Mouse (Mus musculus): ENCODE measurements around the gene Ip6k3. TPM values are rescaled to one million over a fixed set of nuclear protein-coding genes. Genes with fewer than 3 reads are reported as not detected.

Ip6k3 gene
- total and polyA plus RNA-seq, 2 experiments from 2014 or later, result 0.31 TPM; not detected in 1

DNA sequence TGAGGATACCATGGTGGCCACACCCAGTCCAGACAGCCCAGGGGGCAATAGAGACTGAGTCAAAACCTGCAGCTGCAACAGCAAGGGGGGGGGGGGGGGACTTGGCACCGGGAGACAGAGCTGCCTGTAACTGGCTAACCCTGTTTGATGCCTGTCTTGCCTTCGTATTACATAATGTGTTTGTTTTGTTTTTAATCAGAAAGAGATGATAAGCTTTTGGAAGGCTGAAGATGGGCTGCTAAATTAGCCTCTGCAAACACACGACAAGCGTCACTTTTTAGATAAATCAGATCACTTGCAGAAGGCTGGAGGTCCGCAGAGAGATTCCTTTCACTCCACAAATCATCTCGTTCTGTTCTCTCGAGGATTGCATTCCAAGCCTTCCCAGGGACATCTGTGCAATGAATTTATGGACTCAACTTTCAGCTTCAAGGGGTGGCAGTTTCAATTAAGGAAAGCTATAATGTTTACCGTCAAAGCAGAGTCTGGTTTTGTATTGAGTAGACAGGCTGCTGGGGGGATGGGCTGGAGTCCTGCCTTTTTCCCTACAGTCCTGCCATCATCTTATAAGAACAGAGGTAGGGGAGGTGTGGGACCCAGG is 21.2 kb downstream of the Ip6k3 start:
- ATAC-seq (no peak), DNase-seq (ENCODE audit: low spot score) (no peak)
- Histone ChIP-seq H3K4me1 (ENCODE audit: insufficient read depth, low read length) (peaks cover 17% of the 10 kb centered on the region), H3K4me2 (ENCODE audit: low read depth, low read length) (no peak overlapping the region), H3K27me3 (ENCODE audit: insufficient read depth, low read length) (no peaks in the 10 kb centered on the region), H3K4me3 (ENCODE audit: low read length) (no peak overlapping the region), H3K27ac (no peak overlapping the region), H3K9me3 (ENCODE audit: low read length) (no peaks in the 10 kb centered on the region), H3K36me3 (ENCODE audit: insufficient read depth, low read length) (no peaks in the 10 kb centered on the region), H3K9ac (replicated peaks; ENCODE audit: low read length) (no peak overlapping the region)
- TF ChIP-seq CTCF (IDR thresholded peaks at IDR 0.05; ENCODE audit: low read depth), result no peak
- 21% methylated on average over 8 of the region's 8 CpGs for WGBS

DNA sequence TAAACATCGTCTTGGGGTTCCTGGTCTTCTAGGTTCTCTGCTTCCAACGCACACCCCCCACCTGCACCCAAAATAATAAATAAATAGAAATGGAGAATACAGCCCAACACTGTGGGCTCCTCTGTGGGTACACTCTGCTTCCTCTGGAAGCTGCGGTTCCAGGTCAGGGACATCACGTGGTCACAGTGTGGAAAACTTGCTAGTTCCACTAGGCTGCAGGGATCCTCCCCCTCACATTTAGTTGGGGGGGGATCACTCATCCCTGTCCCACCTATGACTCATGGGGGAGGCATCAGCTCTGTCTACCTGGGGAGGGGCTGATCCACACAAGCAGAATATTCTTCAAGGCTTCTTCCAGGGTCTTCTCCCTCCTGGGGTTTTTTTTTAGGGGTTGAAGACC is 23.4 kb downstream of the Ip6k3 start:
- H3K4me1 ChIP-seq (ENCODE audit: insufficient read depth, low read length), result peaks cover 21% of the 10 kb centered on the region; the same call in 1 of the 2 replicates
- no peak for TF ChIP-seq CTCF (IDR thresholded peaks at IDR 0.05; ENCODE audit: low read depth)
- ATAC-seq, result no peak

DNA sequence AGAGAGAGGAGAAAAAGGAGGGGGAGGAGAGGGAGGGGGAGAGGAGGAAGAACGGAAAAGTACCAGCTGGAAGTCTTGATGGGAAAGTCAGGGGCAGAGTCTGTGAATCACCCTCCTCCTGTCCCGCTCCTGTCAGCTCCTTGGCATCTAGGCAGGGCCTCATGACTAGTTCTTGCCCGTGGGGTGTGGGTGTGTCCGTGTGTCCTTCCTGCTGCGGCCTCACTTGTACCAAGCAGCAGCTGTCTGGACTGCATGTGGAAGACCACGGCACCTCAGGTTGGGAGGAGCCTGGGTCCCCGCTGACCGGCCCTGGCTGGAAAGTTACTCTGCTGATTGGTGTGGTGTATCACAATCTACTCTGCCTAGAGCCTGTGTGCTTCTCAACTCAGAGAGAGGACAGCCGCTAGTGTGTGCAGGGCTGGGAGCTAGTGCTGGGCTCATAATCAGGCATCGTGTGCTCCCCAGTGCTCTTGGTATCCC is 25.6 kb downstream of the Ip6k3 start:
- Histone ChIP-seq H3K27ac (no peak overlapping the region), H3K9ac (replicated peaks; ENCODE audit: low read length) (no peak overlapping the region), H3K9me3 (ENCODE audit: low read length) (no peaks in the 10 kb centered on the region), H3K4me3 (ENCODE audit: low read length) (no peak overlapping the region), H3K4me1 (ENCODE audit: insufficient read depth, low read length) (peaks cover 21% of the 10 kb centered on the region; the same call in 1 of the 2 replicates), H3K4me2 (ENCODE audit: low read depth, low read length) (no peak overlapping the region), H3K27me3 (ENCODE audit: insufficient read depth, low read length) (no peaks in the 10 kb centered on the region), H3K36me3 (ENCODE audit: insufficient read depth, low read length) (no peaks in the 10 kb centered on the region)
- WGBS, result 45% methylated on average over 10 of the region's 10 CpGs
- no peak for TF ChIP-seq CTCF (IDR thresholded peaks at IDR 0.05; ENCODE audit: low read depth)
- ATAC-seq (no peak), DNase-seq (ENCODE audit: low spot score) (no peak)

More for the DNA sequence above, 23.4 kb downstream of the Ip6k3 start:
- no peak overlapping the region for H3K4me3 ChIP-seq (ENCODE audit: low read length)
- H3K27ac ChIP-seq, result no peak overlapping the region
- WGBS, result 66% methylated on average over 4 of the region's 4 CpGs
- H3K4me2 ChIP-seq (ENCODE audit: low read depth, low read length), result no peak overlapping the region
- DNase-seq (ENCODE audit: low spot score), result no peak
- no peak overlapping the region for H3K9ac ChIP-seq (replicated peaks; ENCODE audit: low read length)
- no peaks in the 10 kb centered on the region for H3K36me3 ChIP-seq (ENCODE audit: insufficient read depth, low read length)
- H3K9me3 ChIP-seq (ENCODE audit: low read length), result no peaks in the 10 kb centered on the region
- no peaks in the 10 kb centered on the region for H3K27me3 ChIP-seq (ENCODE audit: insufficient read depth, low read length)

DNA sequence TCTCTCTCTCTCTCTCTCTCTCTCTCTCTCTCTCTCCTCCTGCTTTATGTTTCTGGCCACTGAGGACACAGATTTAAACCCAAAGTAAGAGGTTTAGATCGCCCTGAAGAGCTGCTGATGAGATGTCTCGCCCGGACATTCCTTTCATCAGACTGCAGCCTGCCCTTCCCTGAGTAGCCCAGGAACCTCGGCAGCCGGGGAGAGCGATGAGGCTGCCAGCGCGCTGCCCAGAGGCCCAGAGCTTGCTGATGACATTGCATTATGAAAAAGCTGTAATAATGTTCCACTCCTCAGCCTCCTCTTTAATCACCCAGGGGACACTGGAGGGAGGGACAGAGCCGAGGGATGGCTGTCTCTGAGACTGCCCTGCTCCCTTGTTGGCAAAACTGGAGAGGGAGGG is 27.3 kb downstream of the Ip6k3 start:
- WGBS, result 38% methylated on average over 9 of the region's 9 CpGs
- TF ChIP-seq CTCF (IDR thresholded peaks at IDR 0.05; ENCODE audit: low read depth), result no peak
- Histone ChIP-seq H3K27me3 (ENCODE audit: insufficient read depth, low read length) (no peaks in the 10 kb centered on the region), H3K9ac (replicated peaks; ENCODE audit: low read length) (no peak overlapping the region), H3K9me3 (ENCODE audit: low read length) (no peaks in the 10 kb centered on the region), H3K27ac (no peak overlapping the region), H3K36me3 (ENCODE audit: insufficient read depth, low read length) (no peaks in the 10 kb centered on the region), H3K4me2 (ENCODE audit: low read depth, low read length) (no peak overlapping the region), H3K4me1 (ENCODE audit: insufficient read depth, low read length) (peaks cover 14% of the 10 kb centered on the region; the same call in 1 of the 2 replicates), H3K4me3 (ENCODE audit: low read length) (no peak overlapping the region)
- no peak for ATAC-seq
- no peak for DNase-seq (ENCODE audit: low spot score)

DNA sequence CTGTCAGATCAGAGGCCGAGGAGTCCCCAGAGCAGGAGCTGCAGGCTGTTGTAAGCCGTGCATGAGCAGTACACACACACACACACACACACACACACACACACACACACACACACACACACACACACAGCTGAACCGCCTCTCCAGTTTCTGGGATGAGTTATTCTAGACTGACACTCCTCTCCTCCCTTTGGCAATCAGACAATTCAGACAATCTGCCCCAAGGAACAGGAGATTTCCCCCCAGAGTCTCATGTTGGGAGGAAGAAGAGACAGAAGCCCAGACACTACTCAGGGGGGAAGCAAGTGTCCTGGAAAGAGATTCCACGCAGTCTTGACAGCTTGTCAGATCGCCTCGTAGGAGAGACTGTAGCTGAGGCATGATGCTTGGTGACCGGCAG is 28.3 kb downstream of the Ip6k3 start:
- Histone ChIP-seq H3K9ac (replicated peaks; ENCODE audit: low read length) (no peak overlapping the region), H3K4me3 (ENCODE audit: low read length) (no peak overlapping the region), H3K4me1 (ENCODE audit: insufficient read depth, low read length) (peaks cover 14% of the 10 kb centered on the region; the same call in 1 of the 2 replicates), H3K27me3 (ENCODE audit: insufficient read depth, low read length) (no peaks in the 10 kb centered on the region), H3K27ac (no peak overlapping the region), H3K9me3 (ENCODE audit: low read length) (no peaks in the 10 kb centered on the region), H3K4me2 (ENCODE audit: low read depth, low read length) (no peak overlapping the region), H3K36me3 (ENCODE audit: insufficient read depth, low read length) (no peaks in the 10 kb centered on the region)
- ATAC-seq (no peak), DNase-seq (ENCODE audit: low spot score) (no peak)
- 27% methylated on average over 7 of the region's 7 CpGs for whole genome bisulfite sequencing
- no peak for TF ChIP-seq CTCF (IDR thresholded peaks at IDR 0.05; ENCODE audit: low read depth)

DNA sequence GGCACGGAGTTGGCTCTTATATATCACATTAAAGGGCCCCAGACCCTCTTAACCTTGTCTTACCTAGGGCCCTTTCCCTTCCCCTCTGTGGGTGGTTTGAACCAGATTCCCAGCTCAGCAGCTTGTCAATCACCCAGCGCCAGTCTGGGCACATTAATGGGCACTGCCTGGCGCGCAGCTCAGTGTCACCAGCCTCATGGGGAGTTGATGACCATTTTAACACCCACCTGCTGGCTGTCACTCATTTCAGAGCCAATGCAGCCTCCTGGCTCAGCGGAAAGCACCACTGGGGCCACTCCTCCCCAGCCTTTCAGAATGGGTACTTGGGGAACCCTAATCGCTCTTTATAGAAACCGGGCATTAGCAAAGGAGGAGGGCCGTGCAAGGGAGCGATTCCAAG is 29.2 kb downstream of the Ip6k3 start:
- ATAC-seq, result no peak
- H3K9ac ChIP-seq (replicated peaks; ENCODE audit: low read length), result no peak overlapping the region
- no peak overlapping the region for H3K27ac ChIP-seq
- H3K4me3 ChIP-seq (ENCODE audit: low read length), result no peak overlapping the region
- no peak for DNase-seq (ENCODE audit: low spot score)
- 52% methylated on average over 9 of the region's 9 CpGs for WGBS
- no peaks in the 10 kb centered on the region for H3K27me3 ChIP-seq (ENCODE audit: insufficient read depth, low read length)
- H3K36me3 ChIP-seq (ENCODE audit: insufficient read depth, low read length), result no peaks in the 10 kb centered on the region
- peaks cover 14% of the 10 kb centered on the region for H3K4me1 ChIP-seq (ENCODE audit: insufficient read depth, low read length)
- no peaks in the 10 kb centered on the region for H3K9me3 ChIP-seq (ENCODE audit: low read length)
- H3K4me2 ChIP-seq (ENCODE audit: low read depth, low read length), result no peak overlapping the region
- TF ChIP-seq CTCF (IDR thresholded peaks at IDR 0.05; ENCODE audit: low read depth), result no peak

DNA sequence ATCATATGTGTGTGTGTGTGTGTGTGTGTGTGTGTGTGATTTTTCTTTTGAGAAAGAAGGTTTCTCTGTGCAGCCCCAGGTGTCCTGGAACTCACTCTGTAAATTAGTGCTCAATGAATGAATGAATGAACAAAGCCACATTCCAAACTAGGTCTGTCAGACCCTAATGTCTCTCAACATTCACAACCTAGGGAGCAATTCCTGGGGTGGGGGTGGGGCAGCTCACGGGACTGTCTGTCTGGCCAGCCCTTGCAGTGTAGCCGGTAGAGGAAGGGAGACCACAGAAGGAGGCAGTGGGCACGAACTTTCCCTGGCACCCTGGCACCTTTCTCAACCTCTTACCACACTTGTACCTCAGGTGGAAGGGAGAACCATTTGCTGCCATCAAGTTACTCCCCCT is 32.9 kb downstream of the Ip6k3 start:
- no peak overlapping the region for H3K4me3 ChIP-seq (ENCODE audit: low read length)
- H3K9me3 ChIP-seq (ENCODE audit: low read length), result no peaks in the 10 kb centered on the region
- no peak overlapping the region for H3K4me2 ChIP-seq (ENCODE audit: low read depth, low read length)
- no peak overlapping the region for H3K27ac ChIP-seq
- no peak overlapping the region for H3K9ac ChIP-seq (replicated peaks; ENCODE audit: low read length)
- no peak for TF ChIP-seq CTCF (IDR thresholded peaks at IDR 0.05; ENCODE audit: low read depth)
- no peaks in the 10 kb centered on the region for H3K27me3 ChIP-seq (ENCODE audit: insufficient read depth, low read length)
- 26% methylated on average over 3 of the region's 3 CpGs for WGBS
- H3K4me1 ChIP-seq (ENCODE audit: insufficient read depth, low read length), result peaks cover 23% of the 10 kb centered on the region
- ATAC-seq, result no peak
- DNase-seq (ENCODE audit: low spot score), result no peak
- no peaks in the 10 kb centered on the region for H3K36me3 ChIP-seq (ENCODE audit: insufficient read depth, low read length)
